31 mouse cellular contexts compared by ENCODE assay signal in the genomic region with DNA sequence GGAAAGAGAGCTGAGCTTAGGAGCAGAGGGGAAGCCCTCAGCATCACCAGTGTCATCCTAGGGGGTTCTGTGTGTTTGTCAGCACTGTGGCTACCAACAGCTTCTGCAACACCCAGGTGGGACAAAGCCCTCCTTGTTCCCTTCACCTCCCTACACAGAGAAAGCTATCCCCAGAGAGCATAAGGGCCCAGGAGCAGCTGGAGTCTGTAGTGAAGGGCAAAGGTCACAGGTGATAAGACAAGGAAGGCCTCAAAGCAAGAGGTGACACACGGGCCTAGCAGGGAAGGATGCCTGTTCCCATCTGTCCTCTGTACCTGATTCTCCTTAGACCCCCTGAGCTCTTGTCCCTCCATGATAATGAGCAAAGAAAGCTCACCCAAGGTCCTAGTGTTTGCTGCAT. TPM values are rescaled to one million over a fixed set of nuclear protein-coding genes. Genes with fewer than 3 reads are reported as not detected.
"Had no signal": no experiment of that assay in that cellular context is flagged by ENCODE, and none has a peak within 500 bp of the region (broad histone marks: within the 10 kb centered on the region; RNA-seq: fewer than 3 reads in every experiment).

No protein-coding gene starts in this region.

- H3K36me3 ChIP-seq: heart, embryonic 13.5 days; heart, embryonic 15.5 days; hindbrain, embryonic 13.5 days; hindbrain, embryonic 15.5 days; kidney, embryonic 15.5 days; limb, embryonic 13.5 days; limb, embryonic 15.5 days; liver, embryonic 12.5 days had no signal

- H3K27me3 ChIP-seq: heart, embryonic 15.5 days; hindbrain, embryonic 13.5 days; hindbrain, embryonic 15.5 days had no signal

- ATAC-seq: hindbrain, postnatal 0 days; liver, embryonic 12.5 days had no signal

- H3K4me2 ChIP-seq: heart, embryonic 11.5 days; heart, embryonic 13.5 days; heart, embryonic 15.5 days; hindbrain, embryonic 13.5 days; hindbrain, embryonic 15.5 days; kidney, embryonic 15.5 days; limb, embryonic 13.5 days; limb, embryonic 15.5 days; liver, embryonic 12.5 days had no signal

- H3K9ac ChIP-seq: heart, embryonic 13.5 days; heart, embryonic 15.5 days; hindbrain, embryonic 13.5 days; hindbrain, embryonic 15.5 days; kidney, embryonic 15.5 days; limb, embryonic 13.5 days; limb, embryonic 15.5 days; liver, embryonic 12.5 days; liver, embryonic 14.5 days had no signal

- H3K4me1 ChIP-seq: heart, embryonic 15.5 days; liver, embryonic 12.5 days had no signal

- H3K9me3 ChIP-seq: heart, embryonic 13.5 days; heart, embryonic 15.5 days; hindbrain, embryonic 13.5 days; hindbrain, embryonic 15.5 days; kidney, embryonic 15.5 days; limb, embryonic 13.5 days; limb, embryonic 15.5 days; liver, embryonic 12.5 days had no signal

- H3K27ac ChIP-seq: gastrocnemius, adult 2 months; heart, adult 2 months; heart, embryonic 13.5 days; heart, embryonic 15.5 days; hindbrain, embryonic 13.5 days; hindbrain, embryonic 15.5 days; hindbrain, postnatal 0 days; kidney, embryonic 15.5 days; kidney, postnatal 0 days; limb, embryonic 13.5 days; limb, embryonic 15.5 days; liver, embryonic 12.5 days; liver, embryonic 14.5 days had no signal

- H3K4me3 ChIP-seq: gastrocnemius, adult 2 months; heart, adult 2 months; heart, embryonic 13.5 days; heart, embryonic 15.5 days; hindbrain, embryonic 13.5 days; hindbrain, embryonic 15.5 days; kidney, embryonic 15.5 days; limb, embryonic 13.5 days; limb, embryonic 15.5 days; liver, embryonic 12.5 days had no signal

- DNase-seq: gastrocnemius, adult 2 months; gastrocnemius, postnatal 10 days; gastrocnemius, postnatal 25 days; heart, adult 2 months; heart, postnatal 14 days; heart, postnatal 36 days; kidney, adult 18-20 months; kidney, adult 9 months; kidney, postnatal 14 days; kidney, postnatal 36 days; layer of hippocampus, adult 9-11 months; layer of hippocampus, postnatal 36 days had no signal

RNA-seq across cellular contexts. Expression of gene Ccdc188, which starts 16.1 kb away (rescaled TPM):
- polyA plus RNA-seq: frontal cortex, adult 2 months; heart, adult 2 months; heart, embryonic 11.5 days; heart, embryonic 13.5 days; heart, embryonic 15.5 days; heart, postnatal 0 days; hindbrain, embryonic 11.5 days; hindbrain, embryonic 13.5 days; hindbrain, embryonic 15.5 days; hindbrain, postnatal 0 days; intestine, embryonic 14.5 days; kidney, embryonic 15.5 days; kidney, postnatal 0 days; large intestine, adult 2 months; limb, embryonic 11.5 days; limb, embryonic 13.5 days; limb, embryonic 15.5 days; liver, adult 2 months; liver, embryonic 12.5 days; liver, embryonic 14.5 days had no signal

RNA-seq across cellular contexts. Expression of gene Gm49776, which starts 56.5 kb away (rescaled TPM):
- polyA plus RNA-seq: frontal cortex, adult 2 months; heart, adult 2 months; heart, embryonic 11.5 days; intestine, embryonic 14.5 days; large intestine, adult 2 months; limb, embryonic 15.5 days; liver, adult 2 months; liver, embryonic 12.5 days had no signal
